Mouse (Mus musculus) regulatory T cell (primary cell): ENCODE measurements at regions not wholly inside any gene's neighbourhood (a gene's known extent, or its start where the extent isn't known, plus 50 kb on each side); places are given as distances from the start of the nearest gene placed in this dataset.

Experiments used
- in situ Hi-C: fragments of 300-600 bp; cut with MboI, MseI; formaldehyde crosslinking; loops from one replicate; pipeline ENCODE4 v1.15.1; 2025; ENCODE audit warnings: high pct_unique_total_duplicates

DNA sequence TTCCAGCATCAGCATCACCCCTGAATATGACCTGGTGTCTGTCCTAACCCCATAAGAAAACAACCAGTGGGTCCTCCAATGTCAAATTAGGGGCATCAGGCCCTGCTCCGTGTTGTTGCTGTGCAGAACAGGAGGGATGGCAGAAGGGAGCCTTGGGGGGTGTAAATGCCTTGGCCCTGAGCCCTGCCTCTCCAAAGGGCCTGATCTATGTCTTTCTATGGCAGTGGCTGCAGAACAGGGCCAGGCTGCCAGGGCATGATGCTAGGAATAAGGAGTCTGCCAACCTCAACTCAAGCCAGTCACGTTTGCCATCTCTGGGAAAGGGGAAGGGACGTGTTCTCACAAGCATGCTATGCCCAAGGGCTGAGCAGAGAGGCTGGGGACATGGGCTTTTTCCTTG, 172.9 kb downstream of the Kcna5 start:
- in situ Hi-C loops = no loop called here

GRCm38 (mm10) chr6:126353346-126353745, 181.9 kb downstream of the Kcna5 start:
- in situ Hi-C loops = no loop called here

- in situ Hi-C loops = no loop called here
Measured at GRCm38 (mm10) chr6:126350476-126350875, 183.8 kb upstream of the Ntf3 start.

DNA sequence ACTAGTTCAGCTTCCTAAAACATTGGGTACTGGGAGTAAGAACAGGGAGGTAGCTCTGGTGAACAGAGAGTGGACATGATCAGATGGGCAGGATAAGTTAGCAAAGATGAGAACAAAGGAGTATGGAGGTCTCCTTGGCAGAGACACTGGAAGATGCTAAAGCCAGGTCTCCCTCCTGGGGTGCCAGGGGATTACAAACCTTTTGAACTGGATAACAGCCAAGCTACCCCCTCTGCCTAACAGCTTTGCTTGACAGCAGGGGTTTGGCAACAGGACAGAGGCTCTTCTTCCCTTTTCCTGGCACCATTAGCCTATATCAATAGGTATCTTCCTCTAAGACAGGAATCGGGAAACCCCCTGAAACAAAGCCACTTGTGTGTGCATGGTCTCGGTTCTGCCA, 183.2 kb upstream of the Ntf3 start:
- in situ Hi-C loops = no loop called here

- in situ Hi-C loops = no loop called here
Measured at GRCm38 (mm10) chr6:126345221-126345620, 178.5 kb upstream of the Ntf3 start.

GRCm38 (mm10) chr6:126340098-126340610, 173.4 kb upstream of the Ntf3 start:
- in situ Hi-C loops = no loop called here

DNA sequence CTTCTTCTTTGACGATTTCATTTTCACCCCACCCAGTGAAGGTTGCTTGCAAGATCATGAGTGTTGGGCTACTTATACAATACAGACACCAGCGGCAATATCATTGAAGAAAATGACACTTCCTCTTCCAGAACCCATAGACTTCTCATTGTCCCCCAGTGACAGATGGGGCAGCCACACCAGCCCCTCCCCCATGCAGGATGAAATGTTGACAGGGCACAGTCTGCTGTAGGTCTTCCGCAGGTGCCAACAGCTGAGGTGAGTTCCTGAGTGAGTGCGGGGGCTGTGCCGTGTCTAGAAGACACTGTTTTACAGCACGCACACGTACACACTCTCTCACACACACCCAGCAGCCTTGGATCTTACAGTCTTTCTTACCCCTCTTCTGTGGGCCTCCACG, 171.0 kb upstream of the Ntf3 start:
- in situ Hi-C loops = no loop called here

DNA sequence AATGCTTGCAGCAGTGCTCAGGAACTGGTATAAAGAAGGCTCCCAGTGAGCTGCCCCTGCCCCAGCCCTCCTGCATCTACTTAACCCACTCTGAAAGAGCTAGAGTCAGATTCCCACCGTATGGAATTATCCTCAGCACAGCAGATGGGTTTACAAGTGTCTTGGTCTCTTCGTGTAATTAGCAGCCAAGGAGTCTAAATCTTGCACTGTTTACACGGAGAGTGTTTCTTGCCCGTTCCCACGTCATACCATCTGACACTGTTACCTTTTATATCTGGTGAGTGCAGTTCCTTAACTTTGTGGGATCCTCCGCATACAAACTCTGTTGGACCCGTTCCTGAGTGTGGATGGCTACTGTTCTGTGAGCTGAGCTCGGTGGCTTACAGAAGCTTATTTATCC, 167.5 kb upstream of the Ntf3 start:
- in situ Hi-C loops = no loop called here

GRCm38 (mm10) chr6:126327187-126327586, 160.5 kb upstream of the Ntf3 start:
- in situ Hi-C loops = no loop called here

DNA sequence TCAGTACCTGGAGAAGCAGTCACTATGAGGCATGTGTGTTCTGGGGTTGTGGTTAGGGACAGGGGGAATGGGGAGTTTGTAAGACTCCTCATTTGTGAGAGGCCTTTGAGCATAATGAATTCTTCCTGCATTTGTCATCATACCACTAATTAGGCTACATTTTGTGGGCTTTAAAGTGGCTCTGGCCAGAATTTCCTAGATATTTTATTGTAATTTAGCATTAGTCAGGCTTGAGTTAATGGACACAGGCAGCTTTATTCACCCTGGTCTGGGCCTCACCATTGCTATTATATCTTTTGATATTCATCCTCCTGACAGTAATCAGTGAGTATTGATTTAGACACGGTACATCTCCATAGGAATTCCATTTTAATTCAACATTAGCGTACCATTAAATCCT, 151.8 kb upstream of the Ntf3 start:
- in situ Hi-C loops = no loop called here

DNA sequence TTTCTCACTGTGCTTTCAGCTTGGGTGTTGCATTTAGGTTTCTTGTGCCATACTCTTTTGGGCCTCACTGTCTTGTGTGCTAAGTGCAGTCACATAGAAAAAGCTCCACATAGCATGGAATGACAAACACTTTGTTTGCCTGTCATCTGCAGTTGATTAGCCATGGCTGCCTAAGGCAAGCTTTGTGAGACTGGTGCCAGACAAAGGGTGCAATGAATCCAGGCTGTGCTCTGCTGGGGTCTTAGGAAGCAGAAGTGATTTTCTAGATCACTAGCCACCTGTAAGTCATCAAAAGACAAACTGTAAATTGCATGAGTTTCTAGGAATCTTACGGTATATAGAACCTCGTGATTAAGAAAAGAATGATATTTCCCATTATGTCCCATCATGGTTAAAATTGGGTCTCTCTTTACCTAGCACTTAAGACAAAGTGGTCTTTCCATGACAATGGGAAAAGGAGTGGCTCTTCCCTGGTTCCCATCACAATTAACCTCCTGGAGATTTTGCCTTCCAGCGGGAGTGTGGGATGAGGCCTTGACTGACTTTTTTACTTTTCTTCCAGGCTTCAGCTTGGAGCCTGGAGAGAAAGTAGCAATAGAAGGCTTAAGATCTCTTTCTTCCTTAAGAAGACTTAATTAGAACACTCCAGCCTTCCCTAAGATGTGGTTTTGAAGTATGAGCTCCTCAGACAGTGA, 144.2 kb upstream of the Ntf3 start:
- in situ Hi-C loops = no loop called here

DNA sequence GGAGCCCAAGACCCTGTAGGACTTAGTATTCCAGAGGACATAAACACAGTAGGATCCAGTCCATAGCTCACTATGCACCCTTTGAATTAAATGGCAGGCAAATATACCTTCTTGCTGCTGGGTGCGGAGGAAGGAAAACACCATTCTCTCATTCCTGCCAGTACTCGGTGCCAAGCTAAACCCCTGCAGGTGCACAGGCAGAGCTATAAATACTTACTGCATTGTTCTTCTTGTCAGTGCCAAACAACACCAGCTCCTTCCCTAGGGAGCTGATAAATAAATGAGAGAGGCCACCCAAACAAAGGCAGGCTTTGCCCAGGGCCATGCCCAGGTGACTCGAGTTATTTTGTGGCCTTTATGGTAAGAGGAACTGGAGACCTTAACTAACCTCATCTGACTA, 136.4 kb upstream of the Ntf3 start:
- in situ Hi-C loops = no loop called here

- in situ Hi-C loops = no loop called here
Measured at GRCm38 (mm10) chr6:126291581-126291980, 124.9 kb upstream of the Ntf3 start.

- in situ Hi-C loops = no loop called here
Measured at GRCm38 (mm10) chr6:126287166-126287565, 120.5 kb upstream of the Ntf3 start.

GRCm38 (mm10) chr6:126286201-126286600, 119.5 kb upstream of the Ntf3 start:
- in situ Hi-C loops = no loop called here

DNA sequence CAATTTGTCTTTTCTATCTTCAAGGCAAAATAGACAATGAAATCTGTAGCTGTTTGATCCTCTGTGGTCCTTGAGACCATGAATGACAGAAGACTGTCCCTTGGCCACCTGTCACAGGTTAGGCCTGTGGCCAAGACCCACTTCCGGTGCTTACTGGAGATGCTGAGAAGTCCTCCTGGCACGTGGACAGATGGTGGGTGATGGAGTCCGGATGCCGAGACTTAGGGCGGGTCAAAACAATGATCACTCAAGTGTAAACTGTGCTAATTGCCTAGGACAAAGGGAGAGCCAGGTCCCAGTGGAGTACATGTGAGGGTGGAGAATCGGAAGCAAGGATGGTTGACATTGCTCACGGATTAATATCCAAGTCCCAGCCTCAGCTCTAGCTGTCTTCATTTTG, 117.7 kb upstream of the Ntf3 start:
- in situ Hi-C loops = no loop called here

DNA sequence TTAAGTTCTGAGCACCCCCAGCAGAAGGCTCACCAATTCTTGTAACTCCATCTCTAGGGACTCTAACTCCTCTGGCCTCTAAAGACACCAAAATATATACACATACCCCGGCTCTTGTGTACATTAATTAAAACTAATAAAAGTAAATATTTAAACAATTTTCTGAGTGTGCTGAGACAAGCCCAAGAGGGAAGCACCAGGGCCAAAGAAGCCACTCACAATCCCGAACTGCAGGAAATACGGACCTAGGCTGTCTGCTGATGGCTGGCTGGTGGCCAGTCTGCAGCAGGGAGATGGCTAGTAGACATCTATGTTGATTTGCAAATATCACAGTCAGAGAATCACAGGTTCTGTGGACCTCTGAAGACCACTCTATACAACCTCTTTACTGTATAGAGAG, 113.6 kb upstream of the Ntf3 start:
- in situ Hi-C loops = no loop called here

- in situ Hi-C loops = no loop called here
Measured at GRCm38 (mm10) chr6:126245986-126246385, 79.3 kb upstream of the Ntf3 start.

DNA sequence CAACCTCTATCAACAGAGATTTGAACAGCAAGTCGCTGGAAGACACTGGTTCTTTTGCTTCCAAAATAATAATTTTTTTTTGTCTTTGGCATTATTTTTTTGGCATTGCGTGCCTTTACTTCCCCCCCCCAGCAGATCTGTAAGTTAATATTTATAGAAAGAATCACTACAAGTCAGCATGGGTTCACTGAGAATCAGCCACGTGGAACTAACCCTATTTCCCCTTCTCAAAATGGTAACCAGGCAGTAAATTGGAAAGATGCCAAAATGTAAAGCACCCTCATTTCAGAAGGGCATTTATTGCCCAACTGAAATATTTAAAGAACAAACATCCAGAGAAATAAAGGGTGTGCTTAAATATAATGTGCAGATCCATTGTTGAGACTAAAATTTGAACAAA, 78.7 kb upstream of the Ntf3 start:
- in situ Hi-C loops = no loop called here

GRCm38 (mm10) chr6:126242299-126242698, 75.6 kb upstream of the Ntf3 start:
- in situ Hi-C loops = no loop called here

- in situ Hi-C loops = no loop called here
Measured at GRCm38 (mm10) chr6:126240256-126240655, 73.5 kb upstream of the Ntf3 start.
